Mouse (Mus musculus) MEL (cell line): ENCODE measurements around the gene Kank3. TPM values are rescaled to one million over a fixed set of nuclear protein-coding genes. Genes with fewer than 3 reads are reported as not detected.

Experiments
- DNase-seq: peaks from one replicate; pipeline ENCODE4 v3.0.0; 2011; ENCODE audit warnings: low read depth, low spot score
- H3K27ac ChIP-seq: 2 replicates; pipeline ENCODE4 v1.5.1; 2012; ENCODE audit warnings: low read depth, mild to moderate bottlenecking, control low read depth, low read length, moderate library complexity; ENCODE audit not compliant: control insufficient read depth
- H3K27me3 ChIP-seq, 2 experiments: fragments of 150-350 bp in 1 of 2; sonication (generic) in 1 of 2; 2 replicates each; pipeline ENCODE4 v1.6.1; 2012; ENCODE audit warnings: low read length in 2 of 2, mild to moderate bottlenecking in 2 of 2, improper control_type of control experiment in 1 of 2, moderate library complexity in 1 of 2; ENCODE audit not compliant: insufficient read depth in 2 of 2, control insufficient read depth in 1 of 2
- H3K36me3 ChIP-seq, 2 experiments: 2 replicates each; pipeline ENCODE4 v1.6.1; 2012 to 2014; ENCODE audit warnings: low read length in 2 of 2, improper control_type of control experiment in 1 of 2, inconsistent platforms in 1 of 2, mild to moderate bottlenecking in 1 of 2; ENCODE audit not compliant: insufficient read depth in 2 of 2, control insufficient read depth in 1 of 2
- H3K4me1 ChIP-seq, 2 experiments: fragments of 150-350 bp in 1 of 2; sonication (generic) in 1 of 2; 2 replicates each; pipeline ENCODE4 v1.6.1; 2012; ENCODE audit warnings: low read length in 2 of 2, improper control_type of control experiment in 1 of 2, mild to moderate bottlenecking in 1 of 2; ENCODE audit not compliant: insufficient read depth in 2 of 2, control insufficient read depth in 1 of 2
- H3K4me3 ChIP-seq, 2 experiments: fragments of 150-350 bp in 1 of 2; sonication (generic) in 1 of 2; 2 replicates each; pipeline ENCODE4 v1.5.1; 2012; ENCODE audit warnings: low read depth in 2 of 2, low read length in 2 of 2, mild to moderate bottlenecking in 2 of 2, moderate library complexity in 2 of 2, control low read depth in 1 of 2, improper control_type of control experiment in 1 of 2; ENCODE audit not compliant: control insufficient read depth in 1 of 2, insufficient read depth in 1 of 2
- H3K79me2 ChIP-seq: 2 replicates; pipeline ENCODE4 v1.6.1; 2012; ENCODE audit warnings: mild to moderate bottlenecking, low read length, moderate library complexity; ENCODE audit not compliant: control insufficient read depth, poor library complexity, insufficient read depth
- H3K9ac ChIP-seq: 2 replicates; pipeline ENCODE4 v1.6.1; 2012; ENCODE audit warnings: low read depth, mild to moderate bottlenecking, control low read depth, low read length, moderate library complexity; ENCODE audit not compliant: control insufficient read depth, poor library complexity, severe bottlenecking
- H3K9me3 ChIP-seq: fragments of 150-350 bp; sonication (generic); replicated peaks from 2 replicates; pipeline ENCODE4 v1.6.1; 2012; ENCODE audit warnings: mild to moderate bottlenecking, low read length, improper control_type of control experiment, moderate library complexity; ENCODE audit not compliant: insufficient read depth
- CTCF ChIP-seq, 3 experiments: IDR thresholded peaks in 2 of 3; conservative IDR thresholded peaks in 1 of 3; 2 replicates each; pipeline ENCODE4 v1.5.1; 2011 to 2012; ENCODE audit warnings: low read length in 3 of 3, low read depth in 2 of 3, mild to moderate bottlenecking in 2 of 3, improper control_type of control experiment in 1 of 3, inconsistent platforms in 1 of 3, mixed read lengths in 1 of 3, moderate library complexity in 1 of 3; ENCODE audit not compliant: control insufficient read depth in 1 of 3, insufficient read depth in 1 of 3, poor library complexity in 1 of 3, severe bottlenecking in 1 of 3
- E2F4 ChIP-seq: IDR thresholded peaks from 2 replicates; pipeline ENCODE4 v1.6.1; 2011; ENCODE audit warnings: low read depth, low read length, improper control_type of control experiment, borderline replicate concordance
- ELF1 ChIP-seq: IDR thresholded peaks from 2 replicates; pipeline ENCODE4 v1.6.1; 2014; ENCODE audit warnings: low read depth, mild to moderate bottlenecking, inconsistent platforms, low read length, improper control_type of control experiment, moderate library complexity
- EP300 ChIP-seq, 2 experiments: IDR thresholded peaks; 2 replicates each; pipeline ENCODE4 v1.6.1; 2011; ENCODE audit warnings: improper control_type of control experiment in 2 of 2, low read length in 2 of 2, low read depth in 1 of 2, mild to moderate bottlenecking in 1 of 2
- ETS1 ChIP-seq: IDR thresholded peaks from 2 replicates; pipeline ENCODE4 v1.6.1; 2012; ENCODE audit warnings: low read depth, mild to moderate bottlenecking, inconsistent platforms, low read length, improper control_type of control experiment, moderate library complexity
- HCFC1 ChIP-seq: IDR thresholded peaks from 2 replicates; pipeline ENCODE4 v1.6.1; 2012; ENCODE audit warnings: low read depth, mild to moderate bottlenecking, inconsistent platforms, low read length, improper control_type of control experiment, moderate library complexity
- JUND ChIP-seq: IDR thresholded peaks from 2 replicates; pipeline ENCODE4 v1.6.1; 2011; ENCODE audit warnings: low read depth, mild to moderate bottlenecking, improper control_type of control experiment, low read length
- MAX ChIP-seq: IDR thresholded peaks from 2 replicates; pipeline ENCODE4 v1.6.1; 2011; ENCODE audit warnings: low read length, improper control_type of control experiment
- MAZ ChIP-seq: IDR thresholded peaks from 2 replicates; pipeline ENCODE4 v1.6.1; 2012; ENCODE audit warnings: low read depth, mild to moderate bottlenecking, inconsistent platforms, low read length, improper control_type of control experiment
- MEF2A ChIP-seq: IDR thresholded peaks from 2 replicates; pipeline ENCODE4 v1.6.1; 2014; ENCODE audit warnings: low read depth, mild to moderate bottlenecking, inconsistent platforms, low read length, improper control_type of control experiment; ENCODE audit not compliant: poor library complexity, insufficient replicate concordance, severe bottlenecking; ENCODE audit errors: extremely low read depth
- MXI1 ChIP-seq: IDR thresholded peaks from 2 replicates; pipeline ENCODE4 v1.6.1; 2011; ENCODE audit warnings: mild to moderate bottlenecking, low read depth, low read length, improper control_type of control experiment
- MYC ChIP-seq: IDR thresholded peaks from 2 replicates; pipeline ENCODE4 v1.6.1; 2011; ENCODE audit warnings: low read depth, mild to moderate bottlenecking, low read length, improper control_type of control experiment, moderate library complexity
- NELFE ChIP-seq: IDR thresholded peaks from 2 replicates; pipeline ENCODE4 v1.6.1; 2011; ENCODE audit warnings: low read depth, low read length, improper control_type of control experiment
- NRF1 ChIP-seq: IDR thresholded peaks from 2 replicates; pipeline ENCODE4 v1.6.1; 2014; ENCODE audit warnings: low read depth, mild to moderate bottlenecking, inconsistent platforms, low read length, improper control_type of control experiment, moderate library complexity; ENCODE audit not compliant: poor library complexity, insufficient read depth, severe bottlenecking
- POLR2AphosphoS2 ChIP-seq: IDR thresholded peaks from 2 replicates; pipeline ENCODE4 v1.6.1; 2011; ENCODE audit warnings: low read length, improper control_type of control experiment
- RCOR1 ChIP-seq: IDR thresholded peaks from 2 replicates; pipeline ENCODE4 v1.6.1; 2012; ENCODE audit warnings: low read depth, mild to moderate bottlenecking, inconsistent platforms, low read length, improper control_type of control experiment
- SMC3 ChIP-seq: IDR thresholded peaks from 2 replicates; pipeline ENCODE4 v1.6.1; 2011; ENCODE audit warnings: low read depth, low read length, improper control_type of control experiment
- TAL1 ChIP-seq: IDR thresholded peaks from 2 replicates; pipeline ENCODE4 v1.6.1; 2012; ENCODE audit warnings: mild to moderate bottlenecking, inconsistent platforms, low read length, moderate library complexity, mixed read lengths
- TBP ChIP-seq: IDR thresholded peaks from 2 replicates; pipeline ENCODE4 v1.8.0; 2011; ENCODE audit warnings: low read depth, low read length, improper control_type of control experiment
- TCF12 ChIP-seq: IDR thresholded peaks from 2 replicates; pipeline ENCODE4 v1.6.1; 2014; ENCODE audit warnings: low read depth, mild to moderate bottlenecking, inconsistent platforms, low read length, improper control_type of control experiment, moderate library complexity
- UBTF ChIP-seq: IDR thresholded peaks from 2 replicates; pipeline ENCODE4 v1.6.1; 2012; ENCODE audit warnings: low read depth, mild to moderate bottlenecking, inconsistent platforms, low read length, improper control_type of control experiment, moderate library complexity, borderline replicate concordance; ENCODE audit not compliant: insufficient read depth
- USF1 ChIP-seq: IDR thresholded peaks from 2 replicates; pipeline ENCODE4 v1.6.1; 2014; ENCODE audit warnings: low read depth, mild to moderate bottlenecking, inconsistent platforms, low read length, improper control_type of control experiment, moderate library complexity
- USF2 ChIP-seq, 2 experiments: IDR thresholded peaks; 2 replicates each; pipeline ENCODE4 v1.6.1; 2011 to 2012; ENCODE audit warnings: improper control_type of control experiment in 2 of 2, low read length in 2 of 2, borderline replicate concordance in 1 of 2, inconsistent platforms in 1 of 2, low read depth in 1 of 2, mild to moderate bottlenecking in 1 of 2; ENCODE audit not compliant: insufficient read depth in 1 of 2
- ZC3H11A ChIP-seq: IDR thresholded peaks from 2 replicates; pipeline ENCODE4 v1.6.1; 2012; ENCODE audit warnings: low read depth, mild to moderate bottlenecking, inconsistent platforms, low read length, improper control_type of control experiment
- ZKSCAN1 ChIP-seq: IDR thresholded peaks from 2 replicates; pipeline ENCODE4 v1.6.1; 2012; ENCODE audit warnings: low read depth, mild to moderate bottlenecking, inconsistent platforms, low read length, improper control_type of control experiment, moderate library complexity
- polyA plus RNA-seq, 2 experiments: library from polyadenylated mRNA; stranded (reverse) in 1 of 2; unstranded in 1 of 2; fragments of >175 nt in 1 of 2; fragments of >200 nt in 1 of 2; gene quantifications; 2 replicates each; pipeline versions ENCODE4 v1.2.1 to v1.2.4; 2012; ENCODE audit warnings: low replicate concordance in 2 of 2, low read depth in 1 of 2; ENCODE audit not compliant: insufficient read length in 2 of 2, insufficient read depth in 1 of 2, missing spikeins in 1 of 2
- total RNA-seq: library from RNA; depleted of rRNA; stranded (reverse); fragments of 300-350 nt; gene quantifications from 2 replicates; pipeline ENCODE4 v1.2.3, GENCODE M21; 2012

Gene Kank3
- total and polyA plus RNA-seq, 3 experiments = 5.2 to 5.5 TPM; not detected in 1

- no peak for TF ChIP-seq ZC3H11A
- no peak for TF ChIP-seq POLR2AphosphoS2
- TF ChIP-seq TCF12 = no peak
- TF ChIP-seq SMC3 = no peak
- TF ChIP-seq NRF1 = no peak
- TF ChIP-seq EP300 (IDR thresholded peaks at IDR 0.05; ENCODE audit: low read depth in 1 of 2, low read length in 2 of 2) = no peak
- TF ChIP-seq NELFE = no peak
- Histone ChIP-seq H3K27me3 (no peaks in the 10 kb centered on the region), H3K27ac (peak overlapping the region; percentile 82), H3K9me3 (no peaks in the 10 kb centered on the region), H3K36me3 (peaks cover 0 to 14% of the 10 kb centered on the region in 2 experiments; a peak in 2 of 4 replicates), H3K9ac (no peak overlapping the region), H3K4me3 (no peak overlapping the region), H3K79me2 (no peaks in the 10 kb centered on the region; the same call in 1 of the 2 replicates), H3K4me1 (peaks cover 0 to 22% of the 10 kb centered on the region in 2 experiments; a peak in 2 of 4 replicates)
- no peak for DNase-seq
Observed at GRCm38 (mm10) chr17:33779967-33780295, 30.4 kb upstream of the Kank3 start.

DNA sequence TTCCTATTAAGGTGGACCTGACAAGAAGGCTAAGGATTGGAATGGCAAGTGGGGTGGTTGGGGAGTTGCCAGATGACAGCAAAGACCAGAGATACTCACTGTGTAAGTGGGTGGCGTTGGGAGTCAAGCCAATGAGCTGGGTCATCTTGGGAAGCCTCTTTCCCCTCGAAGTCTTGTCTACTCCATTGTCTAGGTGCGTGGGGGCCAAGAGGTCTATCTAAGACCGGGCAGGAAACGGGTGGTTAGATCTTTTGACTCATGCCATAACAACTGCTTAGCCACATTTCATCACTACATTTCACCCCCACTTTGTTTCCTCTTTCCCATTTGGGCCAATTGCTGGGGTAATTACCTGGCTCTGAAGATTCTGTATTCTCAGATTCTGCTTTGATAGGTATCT lies 29.9 kb upstream of the Kank3 start:
- Histone ChIP-seq H3K79me2 (no peaks in the 10 kb centered on the region; the same call in 1 of the 2 replicates), H3K9ac (peak overlapping the region; percentile 86), H3K4me1 (peaks cover 0 to 22% of the 10 kb centered on the region in 2 experiments; a peak in 2 of 4 replicates), H3K36me3 (peaks cover 0 to 14% of the 10 kb centered on the region in 2 experiments; a peak in 2 of 4 replicates), H3K27ac (peak overlapping the region; percentile 82), H3K9me3 (no peaks in the 10 kb centered on the region), H3K4me3 (peak overlapping the region; percentile 74 to 82), H3K27me3 (no peaks in the 10 kb centered on the region)
- DNase-seq = peak; percentile 81
- TF ChIP-seq ETS1 (peak; percentile 67), ZKSCAN1 (no peak), POLR2AphosphoS2 (no peak), SMC3 (no peak), MXI1 (no peak), MAZ (no peak; the same call in 1 of the 2 replicates), JUND (no peak), E2F4 (no peak), MAX (no peak), MYC (no peak), ZC3H11A (no peak), TAL1 (no peak), RCOR1 (no peak), TBP (peak; percentile 33; the same call in 1 of the 2 replicates), UBTF (no peak), USF2 (IDR thresholded peaks at IDR 0.05; ENCODE audit: borderline replicate concordance in 1 of 2, insufficient read depth in 1 of 2, low read depth in 1 of 2, low read length in 2 of 2) (no peak), EP300 (IDR thresholded peaks at IDR 0.05; ENCODE audit: low read depth in 1 of 2, low read length in 2 of 2) (peak; percentile 63 to 73), ELF1 (no peak), MEF2A (no peak), HCFC1 (no peak), NRF1 (no peak), TCF12 (no peak), CTCF (IDR thresholded peaks at IDR 0.05 in 2 of 3, conservative IDR thresholded peaks at IDR 0.05 in 1 of 3; ENCODE audit: control insufficient read depth in 1 of 3, insufficient read depth in 1 of 3, low read depth in 2 of 3, low read length in 3 of 3, poor library complexity in 1 of 3, severe bottlenecking in 1 of 3) (no peak), USF1 (no peak)
